Mouse (Mus musculus): ENCODE results near the gene Hivep3.
A peak's percentile ranks its signal among the peaks of the same experiment; 100 is the strongest.

Hivep3 gene

GRCm38 (mm10) chr4:119760820-119761219 is 27.2 kb downstream of the Hivep3 start:
- no peak for DNase-seq (ENCODE audit: extremely low spot score, low read depth, low spot score)

- DNase-seq (ENCODE audit: extremely low spot score, low read depth, low spot score): no peak
These were observed 28.0 kb downstream of the Hivep3 start for GRCm38 (mm10) chr4:119761459-119762121.

- DNase-seq (ENCODE audit: extremely low spot score, low read depth, low spot score): no peak
These were observed 28.6 kb downstream of the Hivep3 start for GRCm38 (mm10) chr4:119762171-119762570.

DNA sequence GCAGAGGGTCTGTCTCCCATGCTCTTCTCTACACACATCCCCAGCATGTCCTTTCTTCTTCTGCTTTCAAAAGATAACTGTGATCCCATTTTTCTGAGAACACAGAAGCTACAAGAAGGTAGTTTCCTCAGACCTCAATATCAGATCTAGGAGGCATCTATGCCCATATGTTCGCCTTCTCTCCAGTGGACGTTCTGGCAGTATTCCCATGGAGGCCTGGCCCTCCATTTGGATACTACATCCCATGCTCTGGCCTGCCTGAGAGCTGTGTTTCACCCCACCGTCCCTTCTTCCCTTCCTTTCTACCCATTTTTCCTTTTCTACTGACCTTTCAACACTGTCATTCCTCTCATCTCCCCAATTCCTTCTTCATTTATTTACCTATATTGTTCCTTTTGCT is 34.5 kb downstream of the Hivep3 start:
- DNase-seq (ENCODE audit: extremely low spot score, low read depth, low spot score): no peak

DNA sequence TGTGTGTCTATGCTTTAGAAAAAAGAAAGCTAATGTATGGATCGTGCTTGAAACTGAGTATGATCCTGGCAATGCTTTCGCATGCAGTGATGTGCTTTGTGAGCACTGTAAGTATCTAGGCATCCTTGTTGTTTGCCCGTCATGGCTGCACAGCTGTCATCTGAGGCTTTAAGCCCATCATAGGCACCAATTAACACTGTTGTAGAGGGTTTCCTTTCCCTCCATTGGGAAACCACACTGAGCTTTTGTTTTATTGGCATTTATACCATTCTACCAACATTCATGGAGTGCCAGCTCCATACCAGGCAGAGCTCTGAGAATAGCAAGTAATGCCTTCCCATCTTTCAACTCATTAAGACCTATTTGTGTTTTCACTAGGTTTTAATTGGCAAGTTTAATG is 42.3 kb downstream of the Hivep3 start:
- DNase-seq (ENCODE audit: extremely low spot score, low read depth, low spot score): no peak

- DNase-seq (ENCODE audit: extremely low spot score, low read depth, low spot score): no peak
These were observed 43.6 kb downstream of the Hivep3 start for GRCm38 (mm10) chr4:119777146-119777545.

GRCm38 (mm10) chr4:119779561-119780400 is 46.2 kb downstream of the Hivep3 start:
- DNase-seq (ENCODE audit: extremely low spot score, low read depth, low spot score): no peak

- DNase-seq (ENCODE audit: extremely low spot score, low read depth, low spot score): no peak
These were observed 47.3 kb downstream of the Hivep3 start for GRCm38 (mm10) chr4:119780881-119781280.

GRCm38 (mm10) chr4:119784959-119785358 is 51.4 kb downstream of the Hivep3 start:
- DNase-seq (ENCODE audit: extremely low spot score, low read depth, low spot score): no peak

DNA sequence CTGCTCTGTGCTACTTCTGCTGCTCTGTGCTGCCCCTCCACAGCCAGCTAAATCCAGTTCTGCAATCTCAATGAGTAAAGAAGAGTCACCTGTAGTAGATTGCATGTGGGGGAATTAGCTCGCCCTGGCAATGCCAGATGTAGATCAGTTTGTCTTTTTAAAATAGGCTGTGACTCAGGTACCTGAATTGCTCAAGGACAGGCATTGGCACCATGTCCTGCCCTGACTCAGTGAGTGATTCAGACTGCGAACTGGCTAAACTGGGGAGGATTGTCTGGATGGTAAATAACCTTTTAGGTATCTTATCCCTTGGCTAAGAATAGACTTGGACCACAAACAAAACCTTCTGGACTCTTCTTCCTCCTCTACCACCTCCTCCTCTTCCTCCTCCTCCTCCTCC is 52.7 kb downstream of the Hivep3 start:
- no peak for DNase-seq (ENCODE audit: extremely low spot score, low read depth, low spot score)

- DNase-seq (ENCODE audit: extremely low spot score, low read depth, low spot score): no peak
These were observed 53.1 kb downstream of the Hivep3 start for GRCm38 (mm10) chr4:119786721-119787120.

DNA sequence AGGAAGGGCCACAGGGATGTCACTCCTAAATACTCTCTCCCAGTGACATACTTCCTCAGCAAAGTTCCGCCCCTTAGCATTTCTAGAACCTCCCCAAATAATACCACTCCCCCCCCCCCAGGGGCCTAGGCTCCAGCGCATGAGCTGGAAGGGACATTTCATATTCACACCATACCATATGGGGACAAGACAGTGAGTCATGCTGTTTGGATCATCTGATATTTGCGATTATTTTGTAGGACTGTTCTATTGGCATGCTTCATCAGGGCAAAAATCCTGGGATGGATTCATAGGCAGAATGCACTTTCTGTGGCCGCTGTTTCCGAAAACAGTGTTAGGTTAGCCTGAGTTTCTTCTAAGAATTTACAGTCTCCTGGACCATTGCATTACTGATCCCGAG is 55.2 kb downstream of the Hivep3 start:
- DNase-seq (ENCODE audit: extremely low spot score, low read depth, low spot score): no peak

DNA sequence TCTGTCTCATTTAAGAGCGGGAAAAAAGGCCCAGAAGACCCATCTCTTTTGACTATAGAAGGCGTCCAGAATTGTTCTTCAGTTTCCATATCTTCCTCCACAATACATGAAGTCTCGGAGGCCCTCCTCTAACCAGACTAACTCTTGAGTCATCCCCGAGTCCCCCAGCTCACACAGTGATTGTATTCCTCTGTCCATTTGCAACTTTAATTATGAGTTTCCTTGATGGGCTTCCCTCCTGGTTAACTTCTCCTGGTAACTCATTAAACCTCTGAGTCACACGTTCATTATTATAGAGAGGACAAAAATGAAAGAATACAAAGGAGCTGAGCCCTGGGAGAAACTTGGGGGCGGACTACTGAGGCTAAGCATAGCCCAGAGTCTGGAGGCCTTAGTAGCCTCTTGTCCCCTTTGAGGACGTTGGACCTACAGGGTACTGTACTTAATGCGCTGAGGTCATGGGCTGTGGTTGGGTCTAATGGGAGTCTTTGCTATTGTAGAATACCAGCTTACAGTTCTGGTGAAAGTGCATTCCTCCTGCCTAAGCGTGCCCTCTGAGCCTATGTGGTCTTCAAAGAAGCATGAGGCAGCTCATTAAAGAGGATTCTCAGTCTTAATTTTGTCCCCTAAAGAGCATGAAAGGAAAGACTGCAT is 56.0 kb downstream of the Hivep3 start:
- DNase-seq (ENCODE audit: extremely low spot score, low read depth, low spot score): no peak

DNA sequence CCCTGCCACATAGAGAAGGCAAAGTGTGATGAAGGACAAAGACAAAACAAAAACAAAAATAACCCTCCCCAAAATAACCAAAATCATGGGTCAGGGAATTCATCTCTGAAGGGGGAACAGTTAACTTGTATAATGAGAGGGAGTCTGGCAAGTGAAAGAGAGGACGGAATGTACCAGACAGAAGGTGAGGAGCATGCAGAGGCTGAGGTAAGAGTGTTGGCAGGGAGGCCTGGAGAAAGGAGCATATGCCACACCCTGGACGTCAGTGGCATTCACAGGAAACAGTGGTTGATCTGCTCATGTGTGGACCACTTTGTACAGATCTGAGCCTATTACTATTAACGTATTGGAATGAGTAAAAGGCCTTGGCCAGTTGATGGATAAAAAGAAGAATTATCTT is 65.3 kb downstream of the Hivep3 start:
- no peak for DNase-seq (ENCODE audit: extremely low spot score, low read depth, low spot score)

- no peak for DNase-seq (ENCODE audit: extremely low spot score, low read depth, low spot score)
These were observed 73.0 kb downstream of the Hivep3 start for GRCm38 (mm10) chr4:119806556-119806955.

DNA sequence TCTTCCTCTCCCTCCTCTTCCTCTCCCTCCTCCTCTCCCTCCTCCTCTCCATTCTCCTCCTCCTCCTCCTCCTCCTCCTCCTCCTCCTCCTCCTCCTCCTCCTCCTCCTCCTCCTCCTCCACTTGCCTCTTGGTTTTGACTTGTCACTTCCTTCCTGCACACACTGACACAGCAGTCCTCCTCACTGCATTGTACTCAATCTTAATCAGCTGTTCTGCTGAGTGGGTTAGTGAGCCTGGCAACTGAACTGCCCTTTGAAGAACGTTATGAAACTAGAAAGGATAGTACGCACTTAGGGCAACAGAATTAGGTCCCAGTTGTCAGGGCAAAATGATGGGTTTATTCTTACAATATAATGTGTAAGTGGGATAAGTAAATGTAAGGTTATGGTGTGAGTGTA is 73.8 kb downstream of the Hivep3 start:
- DNase-seq (ENCODE audit: extremely low spot score, low read depth, low spot score): no peak

- peak; percentile 31 for DNase-seq (ENCODE audit: extremely low spot score, low read depth, low spot score)
These were observed 75.7 kb downstream of the Hivep3 start for GRCm38 (mm10) chr4:119809245-119809644.

DNA sequence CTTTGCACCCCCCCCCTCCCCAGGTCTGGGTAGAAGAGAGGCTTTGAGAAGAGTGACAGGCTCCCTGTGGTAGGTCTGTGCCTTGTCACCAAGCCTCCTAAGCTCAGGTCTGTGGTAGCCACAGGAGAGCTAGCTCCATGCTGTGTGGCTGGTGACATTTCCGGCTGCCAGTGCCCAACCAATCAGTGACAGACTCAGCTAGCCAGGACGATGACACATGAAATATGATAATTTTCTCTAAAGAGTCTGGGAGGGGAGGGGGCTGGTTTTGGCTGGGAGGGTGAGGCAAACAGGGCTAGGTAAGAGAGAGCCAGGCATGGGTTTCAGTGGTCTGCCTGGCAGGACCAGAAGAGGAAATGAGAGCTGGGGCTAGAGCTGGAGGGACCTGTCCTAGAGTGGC is 79.2 kb downstream of the Hivep3 start:
- DNase-seq (ENCODE audit: extremely low spot score, low read depth, low spot score): no peak

GRCm38 (mm10) chr4:119813500-119814184 is 80.1 kb downstream of the Hivep3 start:
- no peak for DNase-seq (ENCODE audit: extremely low spot score, low read depth, low spot score)

DNA sequence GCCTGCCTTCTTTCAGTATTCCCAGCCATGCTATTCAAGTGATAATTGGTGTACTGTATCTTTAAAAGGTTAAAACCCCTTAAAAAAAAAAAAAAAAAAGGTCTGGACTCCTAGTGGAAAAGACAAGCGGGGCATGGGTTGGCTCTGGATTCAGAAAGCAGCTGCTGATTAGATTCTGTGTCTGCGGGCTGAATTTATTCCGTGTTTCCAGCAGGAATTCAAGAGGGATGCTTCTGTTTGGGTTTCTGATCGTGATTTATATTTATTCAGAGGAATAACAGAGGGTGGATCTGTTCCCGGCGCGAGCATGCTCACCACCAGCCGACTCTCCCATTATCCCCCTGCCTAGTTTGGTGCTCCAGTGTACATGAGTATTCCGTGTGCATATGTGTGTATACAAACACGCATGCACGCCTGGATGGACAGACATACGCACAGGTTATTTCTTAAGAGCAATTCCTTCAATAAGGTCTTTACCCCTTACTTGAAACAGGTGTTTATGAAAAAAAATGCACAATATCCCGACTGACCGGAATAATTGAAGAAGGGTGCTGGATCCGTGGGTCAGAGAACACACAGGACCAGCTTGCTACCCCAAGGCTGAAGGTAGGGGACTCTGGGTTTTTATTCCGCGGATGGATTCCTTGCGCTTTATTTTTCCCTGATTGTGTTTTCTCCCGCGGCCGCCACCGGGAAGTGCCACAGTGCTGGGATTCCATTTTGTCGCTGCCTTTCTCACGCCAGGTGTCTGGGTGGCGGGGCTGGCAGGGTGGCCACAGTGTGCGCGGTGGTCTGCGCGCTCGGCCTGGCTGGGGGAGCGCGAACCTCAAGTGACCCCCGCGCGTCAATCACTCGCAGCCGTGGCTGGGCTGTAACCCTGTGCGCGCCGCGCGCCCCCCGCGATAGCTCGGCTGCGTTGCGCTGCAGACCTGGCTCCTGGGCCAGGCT is 80.9 kb downstream of the Hivep3 start:
- DNase-seq (ENCODE audit: extremely low spot score, low read depth, low spot score): no peak

Data from hindlimb bud, embryonic 11.5 days (tissue).